Mouse (Mus musculus): ENCODE data around the gene Olfr376. TPM values are rescaled to one million over a fixed set of nuclear protein-coding genes. Genes with fewer than 3 reads are reported as not detected.
A peak's percentile ranks its signal among the peaks of the same experiment; 100 is the strongest.

The Olfr376 gene
- total RNA-seq (2018; cell fraction: chromatin; rRNA removed) = not detected
- total RNA-seq (2018; cell fraction: cytosol; rRNA removed) = not detected
- not detected for total RNA-seq (2018; cell fraction: nucleus; rRNA removed)
- polyA plus RNA-seq (2018) = not detected in 3 replicates

- WGBS (ENCODE audit: missing documents) = 92% methylated on average over 2 of the region's 2 CpGs
- no peaks in the 10 kb centered on the region for H3K36me3 ChIP-seq (ENCODE audit: inconsistent target)
- no peak within 1 kb of the TSS for H3K4me3 ChIP-seq (ENCODE audit: inconsistent target)
- no peaks in the 10 kb centered on the region for H3K79me2 ChIP-seq (ENCODE audit: inconsistent target)
- no peak within 1 kb of the TSS for H3K27ac ChIP-seq
These were observed at the start of gene Olfr376 for GRCm38 (mm10) chr11:73370946-73371345. Gene Olfr376, plus strand, starts transcription at chr11:73371246.

DNA sequence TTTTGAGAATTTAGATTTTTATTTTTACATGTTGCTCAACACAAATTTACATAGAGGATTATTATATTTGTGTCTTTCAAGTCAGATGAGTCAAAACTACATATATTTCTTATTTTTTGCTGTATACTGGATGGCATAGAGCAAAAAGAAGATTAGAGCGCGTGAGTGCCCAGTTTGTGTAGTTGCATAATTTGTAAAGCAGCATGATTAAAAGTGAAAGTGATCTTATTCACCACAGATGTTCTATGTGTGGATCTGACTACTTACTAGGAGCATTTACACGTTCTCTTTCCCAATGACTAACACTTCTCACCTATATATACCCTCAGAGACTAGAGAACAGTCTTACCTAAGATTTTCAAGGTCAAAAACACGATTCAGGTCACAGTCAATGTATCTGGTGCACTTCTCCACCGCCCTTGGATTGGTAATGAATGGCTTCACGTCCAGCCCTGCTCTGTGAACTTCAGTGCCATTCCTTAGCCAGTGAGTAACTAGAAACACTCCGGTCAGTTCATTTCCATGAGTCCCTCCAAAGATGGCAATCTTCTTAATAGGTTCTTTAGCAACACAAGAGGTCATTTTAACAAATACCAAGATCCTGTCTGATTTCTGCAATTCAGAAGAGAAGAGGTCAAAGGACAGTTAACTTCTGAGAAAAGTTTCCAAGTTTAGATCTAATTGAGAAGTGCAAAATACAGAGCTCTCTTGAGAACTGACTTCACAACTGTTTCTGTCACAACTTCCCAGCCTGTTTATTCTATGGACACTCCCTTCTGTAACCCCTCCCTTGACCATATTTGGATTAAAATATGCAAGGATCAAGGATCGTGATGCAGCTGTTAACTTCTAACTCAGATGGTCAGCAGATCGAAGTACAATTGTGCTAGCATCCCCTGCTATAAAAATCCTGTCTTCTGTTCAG lies 46.9 kb upstream of the Olfr376 start:
- Histone ChIP-seq H3K4me3 (ENCODE audit: inconsistent target) (no peak overlapping the region), H3K27ac (no peak overlapping the region), H3K36me3 (ENCODE audit: inconsistent target) (no peaks in the 10 kb centered on the region), H3K79me2 (ENCODE audit: inconsistent target) (no peaks in the 10 kb centered on the region)
- WGBS (ENCODE audit: missing documents) = 73% methylated on average over 9 of the region's 9 CpGs

- WGBS (ENCODE audit: missing documents) = 18% methylated on average over 12 of the region's 12 CpGs
- Histone ChIP-seq H3K36me3 (ENCODE audit: inconsistent target) (no peaks in the 10 kb centered on the region), H3K4me3 (ENCODE audit: inconsistent target) (no peak overlapping the region), H3K27ac (0 out of 2 replicates have a peak overlapping the region, but pooled peaks have one; percentile 4), H3K79me2 (ENCODE audit: inconsistent target) (no peaks in the 10 kb centered on the region)
These were observed 44.6 kb upstream of the Olfr376 start for GRCm38 (mm10) chr11:73326485-73326886.

GRCm38 (mm10) chr11:73327361-73327760 lies 43.7 kb upstream of the Olfr376 start:
- H3K27ac ChIP-seq = no peak overlapping the region
- no peak overlapping the region for H3K4me3 ChIP-seq (ENCODE audit: inconsistent target)
- WGBS (ENCODE audit: missing documents) = 81% methylated on average over 4 of the region's 4 CpGs

DNA sequence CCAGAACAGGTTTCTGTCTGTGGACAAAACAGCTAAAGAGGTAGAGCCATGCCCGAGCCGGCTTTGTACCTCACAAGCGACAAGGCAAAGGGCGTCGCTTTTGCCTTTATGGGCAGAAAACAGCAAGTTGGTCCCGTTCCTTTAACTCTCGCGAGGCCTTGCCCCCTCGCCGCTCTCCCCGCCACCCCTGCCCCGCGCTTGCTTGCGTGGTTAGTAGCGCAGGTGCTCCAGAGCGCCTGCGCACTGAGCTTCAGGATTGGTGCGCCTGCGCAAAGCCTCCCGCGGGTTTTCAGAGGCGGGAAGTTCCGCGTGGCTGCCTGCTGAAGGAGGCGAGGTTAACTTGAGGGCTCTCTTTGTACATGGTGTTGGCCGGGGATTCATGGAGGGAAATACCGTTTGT lies 41.6 kb upstream of the Olfr376 start, which contains the start of the genes Aspa, Gm49340 and Spata22:
Aspa (minus strand) TSS at position 155 of the 400 bp plus-strand sequence.
Gm49340 (plus strand) TSS at position 300 of the 400 bp plus-strand sequence.
Spata22 (plus strand) TSS at position 300 of the 400 bp plus-strand sequence.
- Histone ChIP-seq H3K79me2 (ENCODE audit: inconsistent target) (no peaks in the 10 kb centered on the region), H3K27ac (no peak within 1 kb of the TSS), H3K36me3 (ENCODE audit: inconsistent target) (no peaks in the 10 kb centered on the region), H3K4me3 (ENCODE audit: inconsistent target) (no peak within 1 kb of the TSS)
- WGBS (ENCODE audit: missing documents) = 92% methylated on average over 27 of the region's 27 CpGs

More at GRCm38 (mm10) chr11:73327361-73327760, 43.7 kb upstream of the Olfr376 start:
- Histone ChIP-seq H3K79me2 (ENCODE audit: inconsistent target) (no peaks in the 10 kb centered on the region), H3K36me3 (ENCODE audit: inconsistent target) (no peaks in the 10 kb centered on the region)

DNA sequence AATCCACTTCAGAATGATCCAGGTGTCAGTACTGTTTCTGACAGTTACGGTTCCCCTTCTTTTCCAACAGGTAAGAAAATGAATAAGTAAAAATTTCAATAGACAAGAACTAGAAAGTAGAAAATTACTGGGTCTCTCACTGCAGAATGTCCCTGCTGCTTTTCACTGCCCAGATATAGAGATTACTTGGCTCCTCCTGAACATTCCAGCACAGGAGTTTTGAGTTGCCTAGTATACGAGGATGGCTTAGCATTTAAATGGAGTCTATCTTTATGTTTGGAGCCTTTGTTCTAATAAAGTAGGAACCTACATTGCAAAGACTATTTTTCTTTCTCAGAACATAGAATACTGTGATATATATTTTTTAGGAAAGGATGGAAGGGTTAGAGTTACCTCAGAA lies 37.7 kb upstream of the Olfr376 start:
- WGBS (ENCODE audit: missing documents) = 92% methylated on average over 2 of the region's 2 CpGs
- Histone ChIP-seq H3K27ac (no peak overlapping the region), H3K79me2 (ENCODE audit: inconsistent target) (no peaks in the 10 kb centered on the region), H3K4me3 (ENCODE audit: inconsistent target) (no peak overlapping the region), H3K36me3 (ENCODE audit: inconsistent target) (no peaks in the 10 kb centered on the region)

DNA sequence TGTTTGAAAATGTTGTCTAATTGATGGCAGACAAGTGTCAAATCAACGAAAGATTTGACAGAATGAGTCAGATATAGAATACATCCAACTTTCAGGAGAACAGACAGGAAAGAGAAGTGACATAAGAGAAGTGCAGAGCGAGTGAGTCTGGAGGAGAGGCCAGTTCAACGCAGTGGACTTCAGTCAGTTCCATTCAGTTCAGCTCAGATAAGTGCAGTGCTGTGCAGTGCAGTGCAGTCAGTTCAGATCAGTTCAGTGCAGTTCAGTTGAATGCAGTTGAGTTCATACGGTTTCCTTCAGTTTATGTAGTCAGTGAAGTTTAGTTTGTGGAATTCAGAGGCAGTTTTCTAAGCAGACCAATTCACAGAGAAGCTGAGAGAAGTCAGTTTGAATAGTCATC lies 34.1 kb upstream of the Olfr376 start:
- no peak overlapping the region for H3K4me3 ChIP-seq (ENCODE audit: inconsistent target)
- no peak overlapping the region for H3K27ac ChIP-seq
- H3K36me3 ChIP-seq (ENCODE audit: inconsistent target) = no peaks in the 10 kb centered on the region
- 85% methylated on average over 4 of the region's 4 CpGs for WGBS (ENCODE audit: missing documents)
- H3K79me2 ChIP-seq (ENCODE audit: inconsistent target) = no peaks in the 10 kb centered on the region

DNA sequence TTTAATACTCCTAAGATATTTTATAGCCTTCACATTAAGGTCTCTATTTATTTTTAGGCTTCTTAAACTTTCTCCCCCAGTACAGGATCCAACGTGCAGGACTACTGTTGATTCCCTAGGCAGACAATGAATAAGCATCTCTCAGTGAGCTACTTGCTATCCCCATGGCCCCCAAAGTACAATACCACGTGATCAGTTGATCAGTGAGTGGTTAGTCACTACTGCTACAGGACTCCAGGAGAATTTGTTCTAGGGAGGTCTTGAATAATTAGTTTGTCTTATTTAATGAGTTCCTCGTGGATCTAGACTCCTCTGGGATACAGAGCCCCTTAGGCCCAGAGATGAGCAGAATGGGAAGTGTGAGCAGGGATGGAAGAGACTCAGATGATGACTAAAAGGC lies 20.6 kb upstream of the Olfr376 start, which contains the start of gene Olfr20:
Olfr20 (plus strand) TSS at position 301 of the 400 bp plus-strand sequence.
- no peaks in the 10 kb centered on the region for H3K79me2 ChIP-seq (ENCODE audit: inconsistent target)
- WGBS (ENCODE audit: missing documents) = 44% methylated on average over 3 of the region's 3 CpGs
- no peaks in the 10 kb centered on the region for H3K36me3 ChIP-seq (ENCODE audit: inconsistent target)
- no peak within 1 kb of the TSS for H3K27ac ChIP-seq
- H3K4me3 ChIP-seq (ENCODE audit: inconsistent target) = no peak within 1 kb of the TSS

DNA sequence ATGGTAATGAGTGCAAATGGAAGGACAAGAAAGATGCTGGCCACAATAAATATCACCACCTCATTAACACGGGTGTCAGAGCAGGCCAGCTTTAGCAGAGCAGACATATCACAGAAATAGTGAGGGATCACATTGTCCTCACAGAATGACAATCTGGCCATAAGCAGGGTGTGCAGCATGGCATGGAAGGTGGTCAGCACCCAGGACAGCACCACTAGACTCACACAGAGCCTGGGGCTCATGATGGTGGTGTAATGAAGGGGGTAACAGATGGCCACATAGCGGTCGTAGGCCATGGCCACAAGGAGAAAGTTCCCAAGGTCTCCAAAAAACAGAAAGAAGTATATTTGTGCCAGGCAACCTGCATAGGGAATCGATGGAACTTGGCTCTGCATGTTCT lies 24.3 kb downstream of the Olfr376 start:
- Histone ChIP-seq H3K27ac (no peak overlapping the region), H3K36me3 (ENCODE audit: inconsistent target) (no peaks in the 10 kb centered on the region), H3K79me2 (ENCODE audit: inconsistent target) (no peaks in the 10 kb centered on the region), H3K4me3 (ENCODE audit: inconsistent target) (no peak overlapping the region)
- WGBS (ENCODE audit: missing documents) = 63% methylated on average over 4 of the region's 4 CpGs

DNA sequence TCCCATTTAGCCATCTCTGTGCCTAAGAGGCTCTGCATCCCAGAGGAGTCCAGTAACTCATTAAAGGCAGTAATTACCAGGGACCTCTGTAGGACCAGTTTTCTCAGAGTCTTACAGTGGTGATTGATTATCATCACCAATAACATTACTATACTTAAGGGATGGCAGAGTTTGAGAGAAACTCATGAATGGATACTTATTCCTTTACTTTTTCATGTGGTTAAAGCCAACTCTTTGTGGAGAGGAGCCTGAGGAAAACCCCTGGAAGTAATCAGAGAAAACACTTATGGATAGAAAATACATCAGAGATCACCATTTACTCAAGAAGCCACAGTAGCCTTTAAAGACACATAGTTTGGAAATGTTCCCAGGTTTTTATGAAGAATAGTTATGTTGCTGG lies 28.5 kb downstream of the Olfr376 start, which contains the start of gene Olfr1:
Olfr1 (minus strand) TSS at position 101 of the 400 bp plus-strand sequence.
- no peak within 1 kb of the TSS for H3K27ac ChIP-seq
- H3K4me3 ChIP-seq (ENCODE audit: inconsistent target) = no peak within 1 kb of the TSS
- no peaks in the 10 kb centered on the region for H3K79me2 ChIP-seq (ENCODE audit: inconsistent target)
- H3K36me3 ChIP-seq (ENCODE audit: inconsistent target) = no peaks in the 10 kb centered on the region

Other genes starting within 250 kb of the Olfr376 start
- 3.7 to 6.3 TPM (median 4.0 TPM) in 3 replicates for gene Haspin, start 233.0 kb upstream of the Olfr376 start, polyA plus RNA-seq (2018)
- gene P2rx5, start 210.8 kb upstream of the Olfr376 start, polyA plus RNA-seq (2018) = 0.08 to 0.42 TPM in 2 of 3 replicates, not detected in the other
- 17.6 to 52.2 TPM (median 32.5 TPM) in 3 replicates for gene Emc6, start 194.2 kb upstream of the Olfr376 start, polyA plus RNA-seq (2018)
- gene Tax1bp3, start 194.2 kb upstream of the Olfr376 start, polyA plus RNA-seq (2018) = 31.5 to 54.1 TPM (median 45.7 TPM) in 3 replicates
- gene Ctns, start 172.2 kb upstream of the Olfr376 start, polyA plus RNA-seq (2018) = 28.3 to 65.1 TPM (median 44.3 TPM) in 3 replicates
- 3.1 to 4.5 TPM (median 3.4 TPM) in 3 replicates for gene Shpk, start 171.8 kb upstream of the Olfr376 start, polyA plus RNA-seq (2018)
- gene Trpv1, start 137.0 kb upstream of the Olfr376 start, polyA plus RNA-seq (2018) = not detected in 3 replicates
- gene Trpv3, start 103.9 kb upstream of the Olfr376 start, polyA plus RNA-seq (2018) = not detected in 3 replicates
- 0.83 to 3.9 TPM (median 1.8 TPM) in 3 replicates for gene Aspa, start 41.6 kb upstream of the Olfr376 start, polyA plus RNA-seq (2018)
- gene Gm49340, start 41.5 kb upstream of the Olfr376 start, polyA plus RNA-seq (2018) = not detected in 3 replicates
- not detected in 3 replicates for gene Spata22, start 41.5 kb upstream of the Olfr376 start, polyA plus RNA-seq (2018)
- gene Olfr20, start 20.5 kb upstream of the Olfr376 start, polyA plus RNA-seq (2018) = not detected in 3 replicates
- not detected in 3 replicates for gene Olfr1, start 28.4 kb downstream of the Olfr376 start, polyA plus RNA-seq (2018)
- not detected in 3 replicates for gene Olfr378, start 57.2 kb downstream of the Olfr376 start, polyA plus RNA-seq (2018)
- not detected in 3 replicates for gene Olfr380, start 86.3 kb downstream of the Olfr376 start, polyA plus RNA-seq (2018)
- gene Olfr381, start 120.4 kb downstream of the Olfr376 start, polyA plus RNA-seq (2018) = not detected in 3 replicates
- not detected in 3 replicates for gene Olfr382, start 146.0 kb downstream of the Olfr376 start, polyA plus RNA-seq (2018)
- not detected in 3 replicates for gene Olfr385, start 221.8 kb downstream of the Olfr376 start, polyA plus RNA-seq (2018)
- gene Olfr384, start 227.3 kb downstream of the Olfr376 start, polyA plus RNA-seq (2018) = not detected in 3 replicates

Measured in macrophage (primary cell).